In the genomic region with DNA sequence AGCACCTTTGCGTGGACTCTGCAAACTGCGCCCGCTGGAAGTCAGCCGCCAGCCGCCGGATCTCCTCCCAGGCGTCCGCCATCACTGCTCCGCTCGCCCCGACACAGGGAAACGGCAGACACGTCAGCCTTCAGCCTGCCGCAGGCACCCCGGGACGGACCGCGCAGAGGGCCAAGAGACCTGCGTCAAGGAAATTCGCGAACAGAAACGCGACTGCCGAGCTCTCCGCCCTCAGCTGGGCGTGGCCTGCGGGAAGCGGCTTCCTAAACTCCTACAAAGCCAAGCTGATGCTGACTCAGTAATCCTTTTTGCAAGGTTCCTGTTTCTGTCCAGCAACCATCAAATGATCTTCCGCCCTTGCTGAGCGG, we compare ENCODE assay signal across 7 mouse cellular contexts. TPM values are rescaled to one million over a fixed set of nuclear protein-coding genes. Genes with fewer than 3 reads are reported as not detected.
DNase-seq lines count a peak whose midpoint lies in the region; ATAC-seq lines count a peak whose summit lies in the region.

Gene Ufl1 (minus strand): TSS at position 151 of the 368 bp plus-strand sequence.

- intact Hi-C loops in left cerebral cortex, postnatal 36 days (cut with DNase I): loop anchor here (2.0 kb wide), 1 partner anchor 517 kb away; no protein-coding TSS in a partner anchor

- peak; percentile 99 for ATAC-seq in intestine, embryonic 16.5 days
- peak; percentile 98 for ATAC-seq in midbrain, embryonic 11.5 days (ENCODE audit: low FRiP score)

- H3K9ac ChIP-seq in intestine, embryonic 16.5 days (ENCODE audit: low read depth, low read length): peak within 1 kb of the TSS; percentile 96
- peak within 1 kb of the TSS; percentile 98 for H3K9ac ChIP-seq in midbrain, embryonic 11.5 days (ENCODE audit: low read length)

- peak within 1 kb of the TSS; percentile 58 for H3K4me2 ChIP-seq in intestine, embryonic 16.5 days (ENCODE audit: low read depth, low read length)
- peak within 1 kb of the TSS; percentile 59 for H3K4me2 ChIP-seq in midbrain, embryonic 11.5 days

- H3K27me3 ChIP-seq in intestine, embryonic 16.5 days (replicated peaks; ENCODE audit: control insufficient read depth, insufficient read depth, low read length): no peaks in the 10 kb centered on the region
- no peaks in the 10 kb centered on the region; the same call in 1 of the 2 replicates for H3K27me3 ChIP-seq in midbrain, embryonic 11.5 days (ENCODE audit: control insufficient read depth, insufficient read depth, low read length)

- H3K9me3 ChIP-seq in intestine, embryonic 16.5 days (ENCODE audit: control insufficient read depth, low read length): no peaks in the 10 kb centered on the region
- no peaks in the 10 kb centered on the region for H3K9me3 ChIP-seq in midbrain, embryonic 11.5 days (ENCODE audit: control insufficient read depth, low read length)

- H3K27ac ChIP-seq in intestine, embryonic 16.5 days (ENCODE audit: low read length): peak within 1 kb of the TSS; percentile 96
- H3K27ac ChIP-seq in midbrain, embryonic 11.5 days (ENCODE audit: low read depth, low read length): peak within 1 kb of the TSS; percentile 94

- WGBS in intestine, embryonic 16.5 days: under 1% methylated on average over 30 of the region's 30 CpGs
- 0% methylated on average over 30 of the region's 30 CpGs for WGBS in midbrain, embryonic 11.5 days

- peak; percentile 95 for DNase-seq in adrenal gland, adult 8-10 months
- peak; percentile 93 for DNase-seq in embryo, embryonic 9.5 days (ENCODE audit: extremely low spot score)
- peak; percentile 94 to 98 for DNase-seq in gastrocnemius, postnatal 4 days (ENCODE audit: low spot score in 2 of 2)
- peak; percentile 98 to 99 for DNase-seq in left cerebral cortex, postnatal 36 days (ENCODE audit: low spot score in 2 of 2)
- peak; percentile 98 for DNase-seq in midbrain, embryonic 11.5 days (ENCODE audit: low spot score, missing footprints)
- DNase-seq in skeletal muscle tissue, adult 2 months (ENCODE audit: low read depth, low spot score): peak; percentile 93

- peaks cover 5% of the 10 kb centered on the region for H3K4me1 ChIP-seq in intestine, embryonic 16.5 days (ENCODE audit: control insufficient read depth, insufficient read depth, low read length)
- peaks cover 4% of the 10 kb centered on the region; the same call in 1 of the 2 replicates for H3K4me1 ChIP-seq in midbrain, embryonic 11.5 days (ENCODE audit: control insufficient read depth, insufficient read depth, low read length)

- peak within 1 kb of the TSS; percentile 86 for H3K4me3 ChIP-seq in intestine, embryonic 16.5 days (ENCODE audit: low read length)
- H3K4me3 ChIP-seq in midbrain, embryonic 11.5 days (ENCODE audit: low read depth, low read length): peak within 1 kb of the TSS; percentile 78

- H3K36me3 ChIP-seq in intestine, embryonic 16.5 days (ENCODE audit: control insufficient read depth, insufficient read depth, low read length): peaks cover 3% of the 10 kb centered on the region; the same call in 1 of the 2 replicates
- H3K36me3 ChIP-seq in midbrain, embryonic 11.5 days (ENCODE audit: control insufficient read depth, insufficient read depth, low read length): peaks cover 7% of the 10 kb centered on the region

RNA-seq across cellular contexts. Expression of gene Ufl1, which starts in this region (rescaled TPM):
- total RNA-seq in adrenal gland, adult 8-10 months (2022): 10 to 100 TPM; 28.2 to 46.6 (median 39.5) TPM
- total RNA-seq in gastrocnemius, postnatal 4 days (2021): 10 to 100 TPM; 38.8 to 43.7 TPM
- 44.5 and 45.3 TPM in 2 replicates for polyA plus RNA-seq in intestine, embryonic 16.5 days (2015; fragmentation: Nextera tagmentation; extraction: Ambion mirVana)
- total RNA-seq in left cerebral cortex, postnatal 36 days (2021): 10 to 100 TPM; 27.8 to 38.8 TPM
- 34.2 and 37.4 TPM in 2 replicates for polyA plus RNA-seq in midbrain, embryonic 11.5 days (2014; fragmentation: Nextera tagmentation; extraction: Ambion mirVana)

Comparison
In these comparisons a context has a peak if more than half of its experiments do, and no peak if none do; other contexts are left out.
1. Peak in every context shown above with its lines: DNase-seq, ATAC-seq, H3K4me3 ChIP-seq and H3K27ac ChIP-seq.